Mouse (Mus musculus): ENCODE measurements around the gene Txlna.

DNA sequence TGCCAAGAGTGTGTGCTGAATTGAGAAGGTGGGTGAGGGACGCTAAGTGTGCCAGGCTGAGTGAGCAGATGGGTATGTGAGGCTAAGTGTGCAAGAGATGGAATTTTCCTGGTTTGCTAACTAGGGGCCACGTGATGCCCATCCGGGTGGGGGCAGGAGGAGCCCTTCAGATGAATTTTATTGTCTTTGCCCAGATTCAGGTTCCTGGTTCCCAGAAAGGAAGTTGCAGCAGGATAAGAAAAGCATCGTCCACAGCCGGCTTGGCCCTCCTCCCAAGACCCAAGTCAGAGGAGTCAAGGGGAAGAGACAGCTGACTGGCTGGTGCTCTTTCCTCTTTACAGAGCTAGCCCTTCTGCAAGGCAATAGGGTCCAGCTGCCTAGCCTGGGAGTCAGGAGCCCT is 62.4 kb downstream of the Txlna start, which contains the start of gene Fam167b:
- no peak for TF ChIP-seq CTCF (IDR thresholded peaks at IDR 0.05 in 2 of 3, conservative IDR thresholded peaks at IDR 0.05 in 1 of 3; ENCODE audit: control insufficient read depth in 1 of 3, insufficient read depth in 1 of 3, low read depth in 2 of 3, low read length in 3 of 3, poor library complexity in 1 of 3, severe bottlenecking in 1 of 3)
- TF ChIP-seq ZNF384 (IDR thresholded peaks at IDR 0.05; ENCODE audit: low read depth, low read length) = no peak
- TF ChIP-seq GATA1 (IDR thresholded peaks at IDR 0.05; ENCODE audit: low read depth, low read length) = no peak
- no peak for TF ChIP-seq NRF1 (IDR thresholded peaks at IDR 0.05; ENCODE audit: insufficient read depth, low read depth, low read length, poor library complexity, severe bottlenecking)
- TF ChIP-seq POLR2A (IDR thresholded peaks at IDR 0.05; ENCODE audit: control insufficient read depth in 1 of 2, insufficient read depth in 1 of 2, low read depth in 1 of 2, low read length in 2 of 2, poor library complexity in 1 of 2) = no peak
- no peak for TF ChIP-seq MYC (IDR thresholded peaks at IDR 0.05; ENCODE audit: low read depth, low read length)
- TF ChIP-seq JUND (IDR thresholded peaks at IDR 0.05; ENCODE audit: low read depth, low read length) = no peak
- TF ChIP-seq EP300 (IDR thresholded peaks at IDR 0.05; ENCODE audit: low read depth in 1 of 2, low read length in 2 of 2) = no peak

Data from MEL (cell line).